Mouse (Mus musculus) macrophage (primary cell): ENCODE results near the gene Abcc1. TPM values are rescaled to one million over a fixed set of nuclear protein-coding genes. Genes with fewer than 3 reads are reported as not detected.

Experiments used
- H3K27ac ChIP-seq: fragments of 350-480 bp; formaldehyde crosslinking; 2 replicates; pipeline ENCODE4 v1.9.0; 2021
- H3K36me3 ChIP-seq: fragments of 350-480 bp; formaldehyde crosslinking; 2 replicates; pipeline ENCODE4 v1.9.0; 2021; ENCODE audit errors: inconsistent target
- H3K4me3 ChIP-seq: fragments of 350-480 bp; formaldehyde crosslinking; 2 replicates; pipeline ENCODE4 v1.9.0; 2021; ENCODE audit errors: inconsistent target
- H3K79me2 ChIP-seq: fragments of 350-480 bp; formaldehyde crosslinking; 2 replicates; pipeline ENCODE4 v1.9.0; 2021; ENCODE audit errors: inconsistent target
- WGBS: methylation state at CpG from one replicate; pipeline ENCODE4 v1.1.7; 2026; ENCODE audit warnings: inconsistent platforms; ENCODE audit not compliant: missing documents; 5-methylcytosine and 5-hydroxymethylcytosine counted together
- polyA plus RNA-seq: library from polyadenylated mRNA; stranded (reverse); fragments of 250-400 nt; gene quantifications from 3 replicates; pipeline ENCODE4 v1.2.4, GENCODE M21; 2018; ENCODE audit warnings: inconsistent platforms

The Abcc1 gene
- polyA plus RNA-seq, 1 experiment from 2014 or later = 19.8 TPM

GRCm38 (mm10) chr16:14363496-14363895 lies 2.1 kb downstream of the Abcc1 start:
- H3K27ac ChIP-seq = peak overlapping the region; percentile 77
- H3K79me2 ChIP-seq = peaks cover 69% of the 10 kb centered on the region
- H3K36me3 ChIP-seq = no peaks in the 10 kb centered on the region
- H3K4me3 ChIP-seq = no peak overlapping the region
- 79% methylated on average over 3 of the region's 3 CpGs for WGBS

- H3K36me3 ChIP-seq = no peaks in the 10 kb centered on the region
- H3K4me3 ChIP-seq = no peak overlapping the region
- peak overlapping the region; percentile 77 for H3K27ac ChIP-seq
- peaks cover 75% of the 10 kb centered on the region for H3K79me2 ChIP-seq
- WGBS = 35% methylated on average over 5 of the region's 6 CpGs
These were observed 2.7 kb downstream of the Abcc1 start for GRCm38 (mm10) chr16:14364066-14364465.

DNA sequence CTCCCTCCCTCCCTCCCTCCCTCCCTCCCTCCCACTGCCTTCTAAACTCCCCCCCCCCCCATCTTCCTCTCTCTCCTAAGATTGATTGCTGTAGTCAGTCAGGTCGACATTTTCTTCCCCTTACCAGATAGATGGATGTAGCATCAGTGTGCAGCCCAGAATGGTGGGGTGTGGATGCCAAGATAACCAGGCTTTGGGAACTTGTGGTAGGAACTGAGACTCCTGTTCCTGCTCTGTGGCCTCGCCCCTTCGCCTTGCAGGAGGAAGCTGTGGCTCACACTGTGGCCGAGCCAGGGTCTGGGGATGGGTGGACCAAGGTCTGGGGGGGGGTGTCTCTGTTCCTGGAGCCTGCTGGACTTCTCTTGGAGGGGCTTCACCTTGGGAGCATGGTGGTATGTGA lies 4.1 kb downstream of the Abcc1 start:
- H3K36me3 ChIP-seq = no peaks in the 10 kb centered on the region
- WGBS = 3% methylated on average over 3 of the region's 4 CpGs
- no peak overlapping the region for H3K4me3 ChIP-seq
- peaks cover 89% of the 10 kb centered on the region for H3K79me2 ChIP-seq
- peak overlapping the region; percentile 43 for H3K27ac ChIP-seq

DNA sequence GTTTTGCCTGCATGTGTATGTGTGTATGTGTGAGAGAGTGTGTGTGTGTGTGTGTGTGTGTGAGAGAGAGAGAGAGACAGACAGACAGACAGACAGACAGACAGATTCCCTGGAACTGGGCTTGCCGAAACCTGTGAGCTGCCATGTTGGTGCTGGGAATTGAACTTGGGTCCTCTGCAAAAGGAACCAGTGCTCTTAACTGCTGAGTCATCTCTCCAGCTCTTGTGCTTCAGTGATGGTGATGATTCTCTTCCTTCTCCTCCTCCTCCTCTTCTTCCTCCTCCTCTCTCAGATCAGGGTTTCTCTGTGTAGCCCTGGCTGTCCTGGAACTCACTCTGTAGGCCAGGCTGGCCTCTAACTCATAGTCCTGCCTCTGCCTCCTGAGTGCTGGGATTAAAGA lies 4.7 kb downstream of the Abcc1 start:
- no peak overlapping the region for H3K4me3 ChIP-seq
- H3K27ac ChIP-seq = peak overlapping the region; percentile 43
- peaks cover 95% of the 10 kb centered on the region for H3K79me2 ChIP-seq
- no peaks in the 10 kb centered on the region for H3K36me3 ChIP-seq
- WGBS = 80% methylated on average over 1 of the region's 1 CpGs

DNA sequence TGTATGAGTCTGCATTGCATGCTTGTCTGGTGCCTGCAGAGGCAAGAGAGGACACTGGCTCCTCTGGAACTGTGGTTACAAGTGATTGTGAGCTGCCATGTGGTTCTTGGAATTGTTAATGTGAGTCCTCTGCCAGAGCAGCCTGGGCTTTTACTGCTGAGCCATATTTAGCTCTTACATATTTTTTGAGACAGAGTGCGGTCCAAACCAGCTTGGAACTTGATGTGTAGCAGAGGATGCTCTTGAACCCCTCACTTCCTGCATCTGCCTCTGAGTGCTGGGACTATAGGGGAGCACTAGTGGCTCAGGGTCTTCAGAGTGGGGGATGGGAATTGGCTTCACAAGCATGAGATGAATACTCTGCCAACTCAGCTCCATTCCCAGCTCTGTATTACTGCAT lies 10.0 kb downstream of the Abcc1 start:
- Histone ChIP-seq H3K79me2 (peaks cover 100% of the 10 kb centered on the region), H3K27ac (no peak overlapping the region), H3K4me3 (no peak overlapping the region), H3K36me3 (no peaks in the 10 kb centered on the region)
- WGBS = 89% methylated on average over 1 of the region's 1 CpGs

- Histone ChIP-seq H3K27ac (peak overlapping the region; percentile 2), H3K79me2 (peaks cover 100% of the 10 kb centered on the region), H3K4me3 (no peak overlapping the region), H3K36me3 (no peaks in the 10 kb centered on the region)
- WGBS = 27% methylated on average over 1 of the region's 1 CpGs
These were observed 11.0 kb downstream of the Abcc1 start for GRCm38 (mm10) chr16:14372382-14372781.

DNA sequence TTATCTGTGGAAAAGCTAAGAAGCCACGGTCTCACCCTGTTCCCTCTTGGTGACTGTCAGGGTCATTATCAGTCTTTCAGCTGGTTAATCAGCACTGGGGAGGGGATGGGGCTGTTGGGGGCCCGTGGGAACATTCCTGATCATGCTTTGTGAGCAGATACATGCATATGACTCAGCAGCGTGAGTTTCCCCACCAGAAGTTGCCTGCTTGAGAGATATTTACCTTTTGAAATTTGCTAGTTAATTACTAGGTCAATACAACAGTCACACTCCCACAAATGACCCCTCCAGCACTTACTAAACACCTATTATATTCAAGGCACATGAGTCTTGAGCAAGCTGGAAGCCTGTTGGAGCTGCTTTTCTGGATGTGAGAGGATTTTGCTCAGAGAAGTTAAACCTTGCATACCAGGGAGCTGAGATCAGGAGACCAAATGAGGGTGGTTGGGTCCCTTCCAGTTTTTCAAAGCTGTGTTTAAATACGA lies 11.5 kb downstream of the Abcc1 start:
- Histone ChIP-seq H3K4me3 (no peak overlapping the region), H3K79me2 (peaks cover 100% of the 10 kb centered on the region), H3K27ac (peak overlapping the region; percentile 2), H3K36me3 (no peaks in the 10 kb centered on the region)
- WGBS = 30% methylated on average over 4 of the region's 4 CpGs

GRCm38 (mm10) chr16:14375942-14376341 lies 14.6 kb downstream of the Abcc1 start:
- Histone ChIP-seq H3K4me3 (no peak overlapping the region), H3K36me3 (no peaks in the 10 kb centered on the region), H3K79me2 (peaks cover 100% of the 10 kb centered on the region), H3K27ac (no peak overlapping the region)
- WGBS = 89% methylated on average over 1 of the region's 1 CpGs

- H3K79me2 ChIP-seq = peaks cover 100% of the 10 kb centered on the region
- H3K36me3 ChIP-seq = no peaks in the 10 kb centered on the region
- WGBS = 100% methylated on average over 2 of the region's 2 CpGs
- no peak overlapping the region for H3K4me3 ChIP-seq
- no peak overlapping the region for H3K27ac ChIP-seq
These were observed 15.0 kb downstream of the Abcc1 start for GRCm38 (mm10) chr16:14376352-14376751.

DNA sequence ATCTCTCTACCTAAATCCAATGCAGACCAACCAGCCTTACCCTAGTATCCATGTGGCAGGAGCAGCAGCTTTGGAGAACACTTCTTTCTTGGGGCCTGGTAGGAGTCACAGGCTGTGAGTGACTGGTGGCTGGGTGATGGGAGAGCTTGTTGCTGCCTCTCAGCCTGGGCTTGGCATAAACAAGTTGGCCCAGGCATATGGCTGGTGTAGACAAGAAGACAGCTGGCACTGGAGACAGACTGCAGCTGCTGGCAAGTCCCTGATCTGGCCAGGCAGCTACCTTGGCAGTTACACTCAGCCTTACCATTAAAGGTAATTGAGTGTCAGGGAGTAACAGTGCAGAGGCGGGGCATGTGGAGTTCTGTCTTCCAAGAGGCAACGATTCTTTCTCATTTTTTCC lies 16.0 kb downstream of the Abcc1 start:
- H3K4me3 ChIP-seq = no peak overlapping the region
- no peak overlapping the region for H3K27ac ChIP-seq
- no peaks in the 10 kb centered on the region for H3K36me3 ChIP-seq
- 54% methylated on average over 2 of the region's 2 CpGs for WGBS
- peaks cover 97% of the 10 kb centered on the region for H3K79me2 ChIP-seq

GRCm38 (mm10) chr16:14378654-14379053 lies 17.3 kb downstream of the Abcc1 start:
- Histone ChIP-seq H3K4me3 (no peak overlapping the region), H3K79me2 (peaks cover 96% of the 10 kb centered on the region), H3K27ac (peak overlapping the region; percentile 27), H3K36me3 (no peaks in the 10 kb centered on the region)
- WGBS = 0% methylated on average over 5 of the region's 5 CpGs

- Histone ChIP-seq H3K36me3 (no peaks in the 10 kb centered on the region), H3K4me3 (no peak overlapping the region), H3K79me2 (peaks cover 96% of the 10 kb centered on the region), H3K27ac (peak overlapping the region; percentile 64)
- WGBS = 29% methylated on average over 7 of the region's 7 CpGs
These were observed 18.5 kb downstream of the Abcc1 start for GRCm38 (mm10) chr16:14379888-14380287.

DNA sequence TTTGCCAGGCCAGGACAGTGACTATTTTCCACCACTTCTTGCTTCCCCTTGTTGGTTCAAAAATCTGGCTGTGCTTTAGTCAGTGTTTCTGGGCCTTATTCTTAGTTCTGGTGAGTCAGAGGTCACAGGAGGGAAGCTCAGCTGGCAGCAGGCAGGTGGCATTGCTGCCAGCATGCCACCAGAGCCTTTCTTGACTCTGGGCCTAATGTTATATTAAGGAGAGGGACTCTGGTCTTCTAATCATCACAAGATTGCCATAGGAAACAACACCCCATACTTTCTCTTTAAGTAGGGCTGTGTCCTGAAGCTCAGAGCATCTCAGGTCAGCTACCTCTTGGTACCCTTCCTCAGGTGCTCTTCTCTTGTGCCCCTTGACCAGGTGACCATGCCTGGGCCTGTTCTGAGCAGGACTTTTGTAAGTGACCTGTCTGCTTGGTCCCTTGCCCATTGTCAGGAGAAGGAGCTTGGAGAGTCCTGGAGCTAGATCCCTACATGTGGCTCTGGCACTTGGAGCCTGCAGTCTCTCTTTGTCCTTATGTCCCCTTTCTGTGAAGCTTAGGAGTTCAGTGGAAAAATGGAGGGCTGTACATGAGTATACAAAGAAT lies 19.8 kb downstream of the Abcc1 start:
- H3K27ac ChIP-seq = peak overlapping the region; percentile 64
- peaks cover 96% of the 10 kb centered on the region for H3K79me2 ChIP-seq
- no peaks in the 10 kb centered on the region for H3K36me3 ChIP-seq
- H3K4me3 ChIP-seq = no peak overlapping the region

DNA sequence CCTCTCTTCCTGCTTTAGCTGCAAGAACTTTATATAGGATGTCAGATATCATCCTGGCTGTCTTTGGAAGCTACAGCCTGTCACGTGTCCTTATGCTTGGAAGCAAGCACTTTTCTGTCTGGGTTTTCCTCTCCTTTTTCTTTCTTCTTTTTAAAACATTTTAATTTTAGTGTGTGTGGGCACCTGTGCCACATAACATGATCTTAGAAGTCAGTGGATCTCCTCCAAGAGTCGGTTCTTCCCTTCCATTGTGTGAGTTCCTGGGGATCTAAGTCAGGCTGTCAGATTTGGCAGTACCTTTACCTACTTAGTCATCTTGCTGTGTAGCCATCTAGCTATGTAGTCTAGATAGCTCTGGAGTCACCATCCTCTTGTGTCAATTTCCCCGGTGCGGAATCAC lies 37.9 kb downstream of the Abcc1 start:
- Histone ChIP-seq H3K36me3 (peaks cover 52% of the 10 kb centered on the region), H3K79me2 (no peaks in the 10 kb centered on the region), H3K27ac (no peak overlapping the region), H3K4me3 (no peak overlapping the region)
- WGBS = 93% methylated on average over 4 of the region's 4 CpGs

DNA sequence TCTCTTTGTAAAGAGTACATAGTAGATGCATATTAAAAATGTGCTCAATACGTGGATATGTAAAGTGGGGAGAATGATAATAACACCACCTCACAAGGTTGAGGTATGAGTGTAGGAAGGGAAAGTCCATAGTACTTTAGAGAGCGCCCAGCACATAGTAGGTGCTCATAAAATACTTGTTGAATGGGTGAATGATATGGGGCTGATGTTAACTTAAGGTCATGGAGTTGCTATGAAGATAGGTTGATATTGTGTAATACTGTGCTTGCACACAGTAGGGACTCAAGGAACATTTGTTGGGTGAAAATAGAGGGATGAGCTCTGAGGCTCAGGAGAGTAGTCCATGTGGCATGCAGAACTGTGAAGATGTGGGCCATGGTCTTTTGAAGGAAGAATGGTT lies 42.1 kb downstream of the Abcc1 start:
- Histone ChIP-seq H3K27ac (no peak overlapping the region), H3K36me3 (peaks cover 74% of the 10 kb centered on the region), H3K4me3 (no peak overlapping the region), H3K79me2 (no peaks in the 10 kb centered on the region)
- 94% methylated on average over 2 of the region's 2 CpGs for WGBS

DNA sequence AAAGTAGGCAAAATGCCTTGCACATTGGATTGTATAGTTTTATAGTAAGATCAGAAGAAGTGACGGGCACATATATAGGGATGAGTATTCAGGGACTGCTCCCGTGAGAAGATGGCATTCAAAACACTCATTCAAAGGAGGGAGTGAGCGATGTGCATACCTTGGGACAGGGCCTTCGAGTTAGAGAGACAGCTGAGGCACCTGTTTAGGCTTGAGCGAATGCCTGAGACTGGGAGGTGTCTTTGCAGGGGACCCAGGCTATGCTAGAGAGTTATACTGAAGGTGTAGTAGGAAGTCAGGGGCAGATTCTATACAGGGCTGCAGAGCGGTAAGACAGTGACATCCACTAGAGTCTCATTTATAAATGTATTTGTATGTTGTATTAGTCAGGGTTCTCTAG lies 44.3 kb downstream of the Abcc1 start:
- peaks cover 60% of the 10 kb centered on the region for H3K36me3 ChIP-seq
- no peaks in the 10 kb centered on the region for H3K79me2 ChIP-seq
- WGBS = 96% methylated on average over 6 of the region's 6 CpGs
- no peak overlapping the region for H3K27ac ChIP-seq
- H3K4me3 ChIP-seq = no peak overlapping the region
